Mouse (Mus musculus) left cerebral cortex, adult 2 months (tissue): ENCODE data around the gene Ppp1r9a. TPM values are rescaled to one million over a fixed set of nuclear protein-coding genes. Genes with fewer than 3 reads are reported as not detected.

ENCODE experiments used
- DNase-seq, 2 experiments: peaks; one replicate each; pipeline ENCODE4 v3.0.0; 2021 to 2022; ENCODE audit warnings: low spot score in 2 of 2, mixed read lengths in 1 of 2; ENCODE audit errors: extremely low spot score in 1 of 2
- H3K27ac ChIP-seq: fragments of 200-600 bp; 2 replicates; pipeline ENCODE4 v1.8.1; 2022
- H3K4me3 ChIP-seq: fragments of 200-600 bp; 2 replicates; pipeline ENCODE4 v1.8.1; 2022
- CTCF ChIP-seq: fragments of 200-600 bp; IDR thresholded peaks from 2 replicates; pipeline ENCODE4 v1.8.1; 2022; ENCODE audit warnings: antibody characterized with exemption, mild to moderate bottlenecking, moderate library complexity
- intact Hi-C: fragments of 180-260 bp; cut with DNase I; formaldehyde crosslinking; loops from one replicate; pipeline ENCODE4 v1.15.1; 2025
- total RNA-seq, 2 experiments: library from RNA; stranded (reverse); gene quantifications; 2 replicates each; pipeline ENCODE4 v1.2.3; 2021

The Ppp1r9a gene
- total RNA-seq, 2 experiments from 2014 or later, result 194 TPM

- H3K4me3 ChIP-seq, result no peak overlapping the region
- no peak for TF ChIP-seq CTCF
- DNase-seq, result no peak
- intact Hi-C loops, result no loop called here
- H3K27ac ChIP-seq, result no peak overlapping the region
Measured at GRCm38 (mm10) chr6:5014567-5014966, 111.8 kb downstream of the Ppp1r9a start.

DNA sequence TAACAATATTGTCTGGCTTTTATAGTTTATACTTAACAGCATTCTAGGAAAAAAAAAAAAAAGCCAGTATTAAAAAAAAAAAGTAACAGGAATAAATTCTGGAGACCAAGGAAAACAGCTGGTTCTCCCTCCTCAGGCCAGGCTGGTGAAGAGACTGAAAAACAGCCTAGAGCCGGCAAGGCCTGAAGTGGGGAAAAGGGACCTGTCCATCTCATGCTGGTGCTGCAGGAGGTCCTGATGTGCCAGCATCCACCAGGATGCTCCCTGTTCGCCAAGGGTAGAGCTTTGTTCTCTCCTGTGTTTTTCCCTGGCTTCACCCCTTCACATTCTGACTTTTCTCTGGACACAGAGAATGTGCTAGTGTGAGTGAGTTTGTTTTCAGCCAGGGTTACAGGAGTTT, 112.5 kb downstream of the Ppp1r9a start:
- DNase-seq, result no peak
- intact Hi-C loops, result no loop called here
- Histone ChIP-seq H3K4me3 (no peak overlapping the region), H3K27ac (no peak overlapping the region)
- TF ChIP-seq CTCF, result no peak

DNA sequence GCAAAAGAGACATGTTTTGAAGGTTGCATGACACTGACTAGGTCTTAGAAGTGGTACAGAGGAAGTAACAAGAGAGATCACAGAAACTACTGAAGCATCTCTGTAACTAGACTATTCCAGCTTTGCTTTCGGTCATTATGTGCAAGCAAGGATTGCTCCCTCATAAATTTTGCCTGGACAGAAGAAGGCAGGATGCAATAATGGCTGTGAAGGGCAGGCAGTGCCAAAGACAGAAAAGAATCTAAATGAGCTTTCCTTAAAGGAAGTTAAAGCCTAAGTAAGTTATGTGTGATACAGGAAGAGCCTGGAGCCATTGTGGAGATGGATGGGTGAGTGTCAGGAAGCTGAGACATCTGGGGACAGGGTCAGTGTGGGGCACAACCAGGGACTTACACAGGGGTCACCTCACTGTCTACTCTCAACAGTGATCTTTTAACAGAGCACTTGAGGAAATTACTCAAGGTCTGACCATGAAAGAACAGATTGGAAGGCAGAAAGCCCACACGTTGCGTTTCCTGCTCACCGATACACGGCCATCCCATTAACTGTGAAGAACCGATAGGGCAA, 115.3 kb downstream of the Ppp1r9a start:
- H3K4me3 ChIP-seq, result no peak overlapping the region
- intact Hi-C loops, result no loop called here
- no peak overlapping the region for H3K27ac ChIP-seq
- DNase-seq, result no peak
- no peak for TF ChIP-seq CTCF

- intact Hi-C loops, result no loop called here
- DNase-seq, result no peak
- Histone ChIP-seq H3K4me3 (no peak overlapping the region), H3K27ac (no peak overlapping the region)
- TF ChIP-seq CTCF, result no peak
Measured at GRCm38 (mm10) chr6:5019208-5019607, 116.5 kb downstream of the Ppp1r9a start.

- Histone ChIP-seq H3K27ac (no peak overlapping the region), H3K4me3 (no peak overlapping the region)
- no peak for TF ChIP-seq CTCF
- intact Hi-C loops, result no loop called here
- no peak for DNase-seq
Measured at GRCm38 (mm10) chr6:5019969-5020368, 117.3 kb downstream of the Ppp1r9a start.

DNA sequence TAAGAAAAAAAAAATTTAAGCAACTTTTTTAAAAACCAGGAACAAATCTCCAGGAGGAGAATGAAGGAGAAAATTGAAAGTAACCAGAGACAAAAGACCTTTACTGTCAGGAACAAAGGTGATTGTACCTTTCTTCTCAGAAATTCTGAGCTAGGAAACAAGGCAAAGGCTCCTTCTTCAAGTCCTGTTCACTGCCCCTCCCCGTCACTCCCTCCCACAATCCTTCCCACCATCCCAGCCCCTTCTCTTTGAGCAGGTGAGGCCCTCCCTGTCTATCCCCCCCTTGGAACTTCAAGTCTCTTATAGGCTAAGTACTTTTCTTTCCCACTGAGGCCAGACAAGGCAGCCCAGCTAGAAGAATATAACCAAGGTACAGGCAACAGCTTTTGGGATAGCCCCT, 117.8 kb downstream of the Ppp1r9a start:
- intact Hi-C loops, result no loop called here
- no peak for TF ChIP-seq CTCF
- H3K27ac ChIP-seq, result no peak overlapping the region
- DNase-seq, result no peak
- no peak overlapping the region for H3K4me3 ChIP-seq

- no peak for DNase-seq
- no peak for TF ChIP-seq CTCF
- Histone ChIP-seq H3K27ac (no peak overlapping the region), H3K4me3 (no peak overlapping the region)
- intact Hi-C loops, result no loop called here
Measured at GRCm38 (mm10) chr6:5022677-5023076, 120.0 kb downstream of the Ppp1r9a start.

DNA sequence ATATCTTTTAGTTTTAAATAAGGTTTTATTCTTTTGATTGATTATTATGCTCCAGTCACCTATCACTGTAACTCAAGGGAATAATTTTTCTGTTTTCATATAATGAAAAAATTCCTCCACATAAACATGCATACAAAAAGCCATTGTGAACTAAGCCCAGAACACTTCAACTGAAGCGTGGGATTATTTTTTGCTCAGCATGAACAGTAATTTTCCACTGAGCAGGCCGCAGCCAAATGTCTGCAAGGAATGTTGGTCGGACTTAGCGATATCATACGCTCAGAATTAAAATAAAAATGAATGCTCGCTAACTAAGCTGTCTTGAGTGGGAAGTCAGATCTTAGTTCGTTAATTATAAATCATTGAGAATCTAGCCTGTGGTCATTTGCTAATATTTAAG, 122.2 kb downstream of the Ppp1r9a start:
- no peak overlapping the region for H3K27ac ChIP-seq
- intact Hi-C loops, result no loop called here
- DNase-seq, result no peak
- H3K4me3 ChIP-seq, result no peak overlapping the region
- TF ChIP-seq CTCF, result no peak

GRCm38 (mm10) chr6:5026772-5027171, 124.1 kb downstream of the Ppp1r9a start:
- no peak for TF ChIP-seq CTCF
- Histone ChIP-seq H3K27ac (no peak overlapping the region), H3K4me3 (no peak overlapping the region)
- DNase-seq, result no peak
- intact Hi-C loops, result no loop called here

DNA sequence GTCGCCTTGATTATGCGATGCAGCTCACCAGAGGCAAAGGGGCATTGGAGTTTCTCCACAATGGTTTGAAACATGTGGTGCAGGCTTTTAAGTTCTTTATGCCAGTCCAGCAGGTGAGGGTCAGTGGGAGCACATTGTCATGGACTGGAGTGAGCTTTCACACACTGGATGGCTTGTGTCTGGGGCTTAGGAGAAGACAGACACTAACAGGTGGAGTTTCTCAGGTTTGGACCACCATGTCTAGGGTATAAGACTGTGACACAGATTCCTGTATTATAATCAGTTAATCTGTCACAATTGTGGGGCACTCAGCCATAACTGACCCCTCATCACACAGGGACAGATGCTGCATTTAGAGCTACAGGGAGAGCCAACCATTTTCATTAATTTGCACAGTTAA, 124.5 kb downstream of the Ppp1r9a start:
- Histone ChIP-seq H3K4me3 (no peak overlapping the region), H3K27ac (no peak overlapping the region)
- no peak for DNase-seq
- intact Hi-C loops, result no loop called here
- no peak for TF ChIP-seq CTCF

- no peak for DNase-seq
- Histone ChIP-seq H3K4me3 (no peak overlapping the region), H3K27ac (no peak overlapping the region)
- intact Hi-C loops, result no loop called here
- no peak for TF ChIP-seq CTCF
Measured at GRCm38 (mm10) chr6:5027801-5028200, 125.1 kb downstream of the Ppp1r9a start.

GRCm38 (mm10) chr6:5029205-5029927, 126.6 kb downstream of the Ppp1r9a start:
- DNase-seq, result no peak
- no peak for TF ChIP-seq CTCF
- Histone ChIP-seq H3K27ac (no peak overlapping the region), H3K4me3 (no peak overlapping the region)
- intact Hi-C loops, result no loop called here

- no peak for TF ChIP-seq CTCF
- H3K27ac ChIP-seq, result no peak overlapping the region
- H3K4me3 ChIP-seq, result no peak overlapping the region
- intact Hi-C loops, result no loop called here
- DNase-seq, result no peak
Measured at GRCm38 (mm10) chr6:5029956-5030355, 127.2 kb downstream of the Ppp1r9a start.
